Mouse (Mus musculus): ENCODE measurements around the gene Tmem248. TPM values are rescaled to one million over a fixed set of nuclear protein-coding genes. Genes with fewer than 3 reads are reported as not detected.

Gene Tmem248
- total RNA-seq, 2 experiments from 2014 or later, result 39.3 to 42.9 TPM

DNA sequence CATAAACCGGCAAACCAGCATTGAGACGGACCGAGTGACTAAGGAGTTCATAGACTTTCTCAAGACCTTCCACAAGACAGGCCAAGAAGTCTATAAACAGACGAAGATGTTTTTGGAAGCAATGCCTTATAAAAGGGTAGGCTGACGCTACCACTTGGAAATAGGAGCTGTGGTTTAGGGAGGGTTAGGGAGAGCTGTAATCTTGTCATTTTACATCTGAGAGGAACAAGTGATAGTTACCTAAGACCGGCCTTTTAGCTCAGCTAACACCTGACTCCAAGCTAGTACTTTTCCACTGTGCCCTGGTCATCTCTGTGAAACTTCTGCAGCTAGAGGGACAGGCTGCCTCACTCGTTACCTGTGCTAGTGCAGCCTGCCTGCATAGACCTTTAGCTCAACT is 18.9 kb upstream of the Tmem248 start:
- intact Hi-C loops (cut with DNase I), result no loop called here

GRCm38 (mm10) chr5:130200233-130201029 is 16.4 kb upstream of the Tmem248 start:
- no peak for DNase-seq (ENCODE audit: low spot score in 2 of 2)

More for the DNA sequence above, 18.9 kb upstream of the Tmem248 start:
- no peak for DNase-seq (ENCODE audit: low spot score in 2 of 2)

GRCm38 (mm10) chr5:130203948-130204347 is 12.9 kb upstream of the Tmem248 start:
- DNase-seq (ENCODE audit: low spot score in 2 of 2), result no peak
- intact Hi-C loops (cut with DNase I), result no loop called here

More at GRCm38 (mm10) chr5:130200233-130201029, 16.4 kb upstream of the Tmem248 start:
- intact Hi-C loops (cut with DNase I), result no loop called here

- DNase-seq (ENCODE audit: low spot score in 2 of 2), result no peak
- intact Hi-C loops (cut with DNase I), result no loop called here
Observed at GRCm38 (mm10) chr5:130204560-130204959, 12.3 kb upstream of the Tmem248 start.

DNA sequence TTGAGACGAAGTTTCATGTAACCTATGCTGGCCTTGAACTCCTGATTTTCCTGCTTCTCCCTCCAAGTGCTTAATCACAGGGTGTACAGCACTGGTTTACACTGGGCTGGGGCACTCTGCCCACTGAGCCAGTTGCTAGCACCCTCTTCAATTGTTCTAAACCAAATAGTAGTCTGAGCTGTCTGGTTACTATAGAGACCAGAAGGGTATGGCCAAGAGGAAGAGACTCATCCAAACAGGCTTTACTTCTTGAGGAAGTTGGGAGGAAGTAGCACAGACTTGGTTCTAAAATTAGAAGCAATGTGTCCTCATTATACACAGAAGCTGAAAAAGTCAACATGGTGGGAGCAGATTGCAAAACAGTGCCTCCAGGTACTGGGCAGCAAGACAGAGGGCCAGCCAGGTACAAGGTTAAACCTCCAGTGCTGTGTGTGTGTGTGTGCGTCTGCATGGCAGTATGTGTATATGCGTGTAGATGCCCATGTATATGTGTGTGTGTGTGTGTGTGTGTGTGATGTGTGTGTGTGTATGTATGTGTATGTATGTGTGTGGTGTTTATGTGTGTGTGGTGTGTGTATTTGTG is 11.3 kb upstream of the Tmem248 start:
- no peak for DNase-seq (ENCODE audit: low spot score in 2 of 2)
- intact Hi-C loops (cut with DNase I), result no loop called here

DNA sequence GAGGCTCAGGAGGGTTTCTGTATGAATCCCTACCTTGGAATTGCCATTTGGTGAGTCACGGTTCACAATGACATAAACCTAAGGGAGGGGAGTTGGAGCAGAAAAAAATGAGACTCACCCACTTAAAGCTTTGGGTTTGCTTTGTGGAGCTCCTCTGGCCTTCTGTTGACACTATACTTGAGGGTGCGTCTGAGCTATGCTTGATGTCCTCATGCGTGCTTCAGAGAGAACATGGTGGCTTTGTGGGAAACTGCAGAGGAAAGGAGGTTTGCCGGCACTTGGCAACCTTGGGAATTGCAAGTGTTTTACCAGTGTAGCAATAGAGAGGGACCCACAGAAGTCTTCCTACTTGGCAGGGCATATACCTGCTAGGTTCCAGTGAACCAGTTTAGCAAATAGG is 9.6 kb upstream of the Tmem248 start:
- no peak for DNase-seq (ENCODE audit: low spot score in 2 of 2)
- intact Hi-C loops (cut with DNase I), result no loop called here

GRCm38 (mm10) chr5:130212956-130213355 is 3.9 kb upstream of the Tmem248 start:
- intact Hi-C loops (cut with DNase I), result no loop called here
- no peak for DNase-seq (ENCODE audit: low spot score in 2 of 2)

- no peak for DNase-seq (ENCODE audit: low spot score in 2 of 2)
- intact Hi-C loops (cut with DNase I), result no loop called here
Observed at GRCm38 (mm10) chr5:130217406-130217805, 525 bp downstream of the Tmem248 start.

GRCm38 (mm10) chr5:130218336-130218735 is 1.5 kb downstream of the Tmem248 start:
- DNase-seq (ENCODE audit: low spot score in 2 of 2), result no peak
- intact Hi-C loops (cut with DNase I), result no loop called here

GRCm38 (mm10) chr5:130221316-130221715 is 4.4 kb downstream of the Tmem248 start:
- no peak for DNase-seq (ENCODE audit: low spot score in 2 of 2)
- intact Hi-C loops (cut with DNase I), result loop anchor here (2.0 kb wide), 1 partner anchor 51 kb away; the partner anchor contains the start of gene Rabgef1

DNA sequence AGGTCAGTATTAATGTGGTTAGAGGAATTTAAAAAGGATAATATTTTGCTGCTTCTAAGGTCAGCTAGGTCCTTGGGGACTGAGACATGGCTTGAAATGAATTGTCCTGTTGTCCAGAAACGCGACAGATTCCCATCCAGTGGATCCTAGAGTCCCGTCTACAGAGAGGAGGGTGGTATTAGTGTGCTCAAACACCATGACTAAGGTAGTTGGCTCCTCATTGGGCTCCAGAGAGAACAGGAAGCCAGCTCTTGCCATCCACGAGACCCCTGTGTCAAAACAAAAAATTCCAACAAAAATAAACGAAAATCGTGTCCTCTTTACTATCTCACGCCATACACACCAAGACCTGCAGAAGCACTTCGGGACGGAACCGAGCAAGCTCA is 4.9 kb downstream of the Tmem248 start:
- DNase-seq (ENCODE audit: low spot score in 2 of 2), result no peak
- intact Hi-C loops (cut with DNase I), result loop anchor here (2.0 kb wide), 1 partner anchor 51 kb away; the partner anchor contains the start of gene Rabgef1

DNA sequence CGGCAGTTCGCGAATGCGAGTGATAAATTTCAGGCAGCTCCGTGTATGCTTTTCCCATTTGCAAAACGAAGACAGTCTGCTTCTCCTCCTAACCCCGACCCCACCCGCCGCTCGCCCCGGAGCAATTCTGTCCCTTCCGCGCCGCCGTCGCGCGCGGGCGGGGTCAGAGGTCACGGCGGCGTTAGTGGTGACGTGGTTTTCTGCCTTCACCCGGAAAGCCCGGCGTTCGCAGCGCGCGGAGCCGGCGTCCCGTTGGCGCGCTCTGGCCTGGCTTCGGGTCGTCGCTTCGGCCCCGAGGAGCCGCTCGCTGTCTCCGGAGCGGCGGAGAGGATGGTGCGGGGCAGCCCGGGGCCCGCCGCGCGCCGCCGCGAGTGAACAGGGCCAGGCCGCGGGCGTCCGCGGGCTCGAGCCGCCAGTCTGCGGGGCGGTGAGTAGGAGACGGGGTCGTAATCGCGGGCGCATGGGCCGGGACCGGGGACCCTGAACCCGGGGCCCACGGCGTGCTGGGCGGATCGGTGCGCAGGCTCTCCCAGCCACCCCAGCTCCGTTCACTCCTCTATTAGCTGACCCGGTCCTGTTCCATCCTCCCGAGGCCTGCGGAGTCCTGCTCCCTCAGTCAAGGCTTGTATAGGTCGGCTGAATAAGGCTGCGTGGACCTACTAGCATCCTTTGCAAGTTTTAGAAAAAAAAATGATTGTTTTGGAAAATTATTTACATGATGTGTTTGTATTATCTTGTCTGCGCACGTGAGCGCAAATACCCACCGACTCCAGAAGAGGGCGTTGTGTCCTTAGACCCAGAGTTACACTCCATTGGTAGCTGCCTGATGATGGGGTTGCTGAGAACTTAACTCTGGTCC is 5.5 kb downstream of the Tmem248 start:
- intact Hi-C loops (cut with DNase I), result no loop called here
- peak; percentile 93 to 95 for DNase-seq (ENCODE audit: low spot score in 2 of 2)

- no peak for DNase-seq (ENCODE audit: low spot score in 2 of 2)
- intact Hi-C loops (cut with DNase I), result no loop called here
Observed at GRCm38 (mm10) chr5:130226790-130227189, 9.9 kb downstream of the Tmem248 start.

GRCm38 (mm10) chr5:130228120-130228519 is 11.2 kb downstream of the Tmem248 start:
- no peak for DNase-seq (ENCODE audit: low spot score in 2 of 2)
- intact Hi-C loops (cut with DNase I), result no loop called here

DNA sequence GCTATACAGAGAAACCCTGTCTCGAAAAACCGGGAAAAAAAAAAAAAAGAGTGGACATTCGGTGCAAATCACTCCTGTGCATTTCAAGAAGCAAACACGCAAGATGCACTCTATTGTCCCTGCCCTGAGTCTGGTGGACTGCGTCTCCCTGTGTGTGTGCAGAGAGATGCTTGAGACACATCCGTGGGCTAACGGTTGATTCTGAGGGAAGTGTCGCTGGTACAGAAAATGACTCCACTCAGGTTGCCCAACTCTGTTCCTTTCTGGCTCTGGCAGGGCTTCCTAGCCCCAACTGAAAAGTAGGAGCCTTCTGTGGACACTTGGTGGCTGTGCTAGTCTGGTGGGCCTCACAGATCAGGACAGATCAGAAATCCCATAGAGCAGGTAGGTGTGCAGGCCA is 19.4 kb downstream of the Tmem248 start:
- DNase-seq (ENCODE audit: low spot score in 2 of 2), result no peak
- intact Hi-C loops (cut with DNase I), result no loop called here

- no peak for DNase-seq (ENCODE audit: low spot score in 2 of 2)
- intact Hi-C loops (cut with DNase I), result no loop called here
Observed at GRCm38 (mm10) chr5:130239236-130239635, 22.4 kb downstream of the Tmem248 start.

DNA sequence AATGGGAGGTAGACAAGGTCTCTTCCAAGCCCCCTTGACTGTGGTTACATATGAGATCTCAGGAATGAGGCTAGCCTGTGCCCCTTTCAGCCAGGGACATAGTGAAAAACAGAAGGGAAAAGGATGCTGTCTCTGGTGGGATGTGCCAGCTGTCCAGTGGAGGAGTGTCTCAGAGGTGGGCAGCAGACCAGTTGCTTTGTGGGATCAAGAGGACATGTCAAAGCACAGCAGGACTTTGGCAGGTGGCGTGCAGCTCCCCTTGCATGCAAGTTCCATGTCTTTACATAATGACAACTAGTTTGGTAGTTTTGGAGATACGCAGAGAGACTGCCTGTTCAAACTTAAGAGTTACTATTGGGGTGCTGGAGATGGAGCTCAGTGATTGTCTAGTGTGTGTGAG is 23.0 kb downstream of the Tmem248 start:
- intact Hi-C loops (cut with DNase I), result no loop called here
- DNase-seq (ENCODE audit: low spot score in 2 of 2), result no peak

DNA sequence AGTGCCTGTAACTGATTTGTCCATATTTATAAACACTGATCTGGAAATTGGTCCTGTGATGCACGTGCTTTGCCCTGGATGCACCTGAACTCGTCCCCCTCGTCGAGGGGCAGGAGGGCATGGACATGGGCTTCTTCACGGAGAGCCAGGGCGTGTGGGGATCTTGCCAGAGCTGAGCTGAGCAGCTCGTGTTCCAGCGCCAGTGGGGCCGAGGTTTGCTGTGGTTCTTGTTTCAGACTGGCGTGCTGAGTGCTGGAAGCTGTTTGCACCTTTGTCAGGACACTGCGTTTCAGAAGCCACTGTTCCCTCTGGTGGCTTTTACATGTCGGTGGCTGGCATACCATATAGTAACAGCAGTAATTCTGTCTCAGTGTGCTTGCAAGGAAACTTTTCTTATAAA is 24.5 kb downstream of the Tmem248 start:
- intact Hi-C loops (cut with DNase I), result no loop called here
- no peak for DNase-seq (ENCODE audit: low spot score in 2 of 2)

GRCm38 (mm10) chr5:130247823-130248222 is 30.9 kb downstream of the Tmem248 start:
- intact Hi-C loops (cut with DNase I), result no loop called here
- no peak for DNase-seq (ENCODE audit: low spot score in 2 of 2)
